Mouse (Mus musculus) embryonic facial prominence, embryonic 14.5 days (tissue): ENCODE measurements around the gene 4933416C03Rik. TPM values are rescaled to one million over a fixed set of nuclear protein-coding genes. Genes with fewer than 3 reads are reported as not detected.

Experiments
- polyA plus RNA-seq: library from polyadenylated mRNA; unstranded; fragments of >200 nt; fragmentation: Nextera tagmentation; extraction: Ambion mirVana; gene quantifications from 2 replicates; pipeline ENCODE4 v1.2.1, GENCODE M21; 2014

4933416C03Rik gene
- polyA plus RNA-seq, 1 experiment from 2014 or later, result not detected

Other genes starting within 250 kb of the 4933416C03Rik start
- 6.3 and 6.5 TPM in 2 replicates for gene Ptprr, start 95.7 kb downstream of the 4933416C03Rik start, polyA plus RNA-seq
- gene Ptprb, start 161.6 kb upstream of the 4933416C03Rik start, polyA plus RNA-seq, result 3.8 and 4.1 TPM in 2 replicates